ENCODE assay signal across 9 mouse cellular contexts in the genomic region with DNA sequence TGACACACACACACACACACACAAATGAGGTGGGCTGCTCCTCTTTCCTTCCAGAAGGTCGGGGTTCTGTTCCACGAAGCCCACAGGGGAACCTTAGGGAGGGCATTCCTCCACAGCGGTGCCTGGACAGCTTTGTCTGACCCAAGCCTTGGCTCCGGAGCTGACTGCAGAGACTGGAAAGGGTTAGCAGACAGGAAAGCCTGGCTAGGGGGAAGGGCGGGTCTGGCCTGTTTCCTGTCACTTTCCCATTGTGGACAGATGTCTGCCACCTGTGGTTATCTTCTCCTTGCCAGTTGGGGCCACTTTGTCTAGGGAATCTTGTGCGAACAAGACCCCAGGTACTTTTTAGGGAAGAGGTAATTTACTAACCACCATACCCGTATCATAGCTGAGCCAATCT. TPM values are rescaled to one million over a fixed set of nuclear protein-coding genes. Genes with fewer than 3 reads are reported as not detected.
DNase-seq lines count a peak whose midpoint lies in the region; ATAC-seq lines count a peak whose summit lies in the region.
"Had no signal": no experiment of that assay in that cellular context is flagged by ENCODE, and none has a peak within 500 bp of the region (broad histone marks: within the 10 kb centered on the region; RNA-seq: fewer than 3 reads in every experiment).

No protein-coding gene starts in this region.

- peak overlapping the region; percentile 23; the same call in 1 of the 2 replicates for H3K9ac ChIP-seq in heart, embryonic 16.5 days (ENCODE audit: low read length)
- 0 out of 2 replicates have a peak overlapping the region, but pooled peaks have one; percentile 28 for H3K9ac ChIP-seq in midbrain, embryonic 12.5 days (replicated peaks)

- H3K9me3 ChIP-seq in heart, embryonic 16.5 days (replicated peaks; ENCODE audit: control insufficient read depth, low read length) = no peaks in the 10 kb centered on the region
- no peaks in the 10 kb centered on the region for H3K9me3 ChIP-seq in midbrain, embryonic 12.5 days

- peak; percentile 32 to 46 for DNase-seq in spleen, adult 18-20 months
- no peak for DNase-seq in spleen, postnatal 14 days (ENCODE audit: low spot score in 2 of 2)
- DNase-seq in kidney, postnatal 36 days = peak; percentile 55 to 63
- DNase-seq in gastrocnemius, postnatal 10 days = no peak
- no peak for DNase-seq in right cerebral cortex, adult 2 months (ENCODE audit: low spot score in 2 of 2)
- DNase-seq in left cerebral cortex, postnatal 25 days (ENCODE audit: low spot score in 2 of 2) = no peak

- no peaks in the 10 kb centered on the region for H3K36me3 ChIP-seq in heart, embryonic 16.5 days (ENCODE audit: control insufficient read depth, insufficient read depth)
- no peaks in the 10 kb centered on the region for H3K36me3 ChIP-seq in midbrain, embryonic 12.5 days

- peak overlapping the region; percentile 46 for H3K4me3 ChIP-seq in heart, embryonic 16.5 days (ENCODE audit: low read length)
- H3K4me3 ChIP-seq in midbrain, embryonic 12.5 days = peak overlapping the region; percentile 24

- WGBS in heart, embryonic 16.5 days = 2% methylated on average over 7 of the region's 7 CpGs
- WGBS in midbrain, embryonic 12.5 days = 11% methylated on average over 6 of the region's 7 CpGs

- H3K27ac ChIP-seq in heart, embryonic 16.5 days (ENCODE audit: low read length) = no peak overlapping the region
- H3K27ac ChIP-seq in midbrain, embryonic 12.5 days (replicated peaks) = no peak overlapping the region

- ATAC-seq in heart, embryonic 16.5 days (replicated peaks; ENCODE audit: extremely low read depth, insufficient read depth, low FRiP score) = peak; percentile 62
- ATAC-seq in midbrain, embryonic 12.5 days (ENCODE audit: low FRiP score, low read depth) = no peak
- ATAC-seq: Patski had no signal

- peaks cover 6% of the 10 kb centered on the region; the same call in 1 of the 2 replicates for H3K4me1 ChIP-seq in heart, embryonic 16.5 days (ENCODE audit: control insufficient read depth, insufficient read depth, low read length)
- H3K4me1 ChIP-seq in midbrain, embryonic 12.5 days = peaks cover 19% of the 10 kb centered on the region

- peaks cover 7% of the 10 kb centered on the region; the same call in 1 of the 2 replicates for H3K27me3 ChIP-seq in heart, embryonic 16.5 days (ENCODE audit: control insufficient read depth, insufficient read depth, low read length)
- H3K27me3 ChIP-seq in midbrain, embryonic 12.5 days = peaks cover 40% of the 10 kb centered on the region

- intact Hi-C loops in left cerebral cortex, postnatal 25 days (cut with DNase I) = no loop called here

- H3K4me2 ChIP-seq in heart, embryonic 16.5 days (ENCODE audit: low read depth, low read length) = peak overlapping the region; percentile 62
- peak overlapping the region; percentile 46 for H3K4me2 ChIP-seq in midbrain, embryonic 12.5 days (replicated peaks)

RNA-seq across cellular contexts. Expression of gene Cd40, which starts 0.5 kb away (rescaled TPM):
- 7.8 and 9.2 TPM in 2 replicates for polyA plus RNA-seq in heart, embryonic 16.5 days (2015; fragmentation: Nextera tagmentation; extraction: Ambion mirVana)
- 4.8 and 6.8 TPM in 2 replicates for polyA plus RNA-seq in midbrain, embryonic 12.5 days (2016; fragmentation: Nextera tagmentation; extraction: Ambion mirVana)
- under 1 TPM; 0.95 to 0.96 TPM for total RNA-seq in gastrocnemius, postnatal 10 days (2021)
- total RNA-seq in left cerebral cortex, postnatal 25 days (2021) = 1 to 10 TPM in 1 of 2 experiments, under 1 TPM in 1; 0.60 to 1.5 TPM

RNA-seq across cellular contexts. Expression of gene Ncoa5, which starts 21.2 kb away (rescaled TPM):
- 42.5 and 43.2 TPM in 2 replicates for polyA plus RNA-seq in heart, embryonic 16.5 days (2015; fragmentation: Nextera tagmentation; extraction: Ambion mirVana)
- 141 and 148 TPM in 2 replicates for polyA plus RNA-seq in midbrain, embryonic 12.5 days (2016; fragmentation: Nextera tagmentation; extraction: Ambion mirVana)
- 10 to 100 TPM; 13.4 to 20.4 TPM for total RNA-seq in gastrocnemius, postnatal 10 days (2021)
- total RNA-seq in left cerebral cortex, postnatal 25 days (2021) = 10 to 100 TPM; 53.8 to 56.3 TPM

RNA-seq across cellular contexts. Expression of gene 1700025C18Rik, which starts 34.6 kb away (rescaled TPM):
- not detected in 2 replicates for polyA plus RNA-seq in heart, embryonic 16.5 days (2015; fragmentation: Nextera tagmentation; extraction: Ambion mirVana)
- polyA plus RNA-seq in midbrain, embryonic 12.5 days (2016; fragmentation: Nextera tagmentation; extraction: Ambion mirVana) = not detected in 2 replicates
- not detected for total RNA-seq in gastrocnemius, postnatal 10 days (2021)
- not detected for total RNA-seq in left cerebral cortex, postnatal 25 days (2021)
- polyA plus RNA-seq: Patski had no signal

Comparison
In these comparisons a context has a peak if more than half of its experiments do, and no peak if none do; other contexts are left out.
1. DNase-seq: peak in spleen, adult 18-20 months (2 of 2) and kidney, postnatal 36 days (2 of 2); none in spleen, postnatal 14 days (0 of 2), gastrocnemius, postnatal 10 days (single experiment), right cerebral cortex, adult 2 months (0 of 2) and left cerebral cortex, postnatal 25 days (0 of 2).